Mouse (Mus musculus): ENCODE data around the gene Rhbdd3. TPM values are rescaled to one million over a fixed set of nuclear protein-coding genes. Genes with fewer than 3 reads are reported as not detected.

Rhbdd3 gene
- total and polyA plus RNA-seq, 3 experiments: 35.9 to 55.7 TPM; not detected in 1

GRCm38 (mm10) chr11:5063561-5064281 lies 35.0 kb upstream of the Rhbdd3 start:
- Histone ChIP-seq H3K27me3 (ENCODE audit: control insufficient read depth in 1 of 2, insufficient read depth in 2 of 2, low read length in 2 of 2) (peaks cover 0 to 2% of the 10 kb centered on the region in 2 experiments; a peak in 2 of 4 replicates), H3K79me2 (ENCODE audit: control insufficient read depth, insufficient read depth, low read length, poor library complexity) (peaks cover 6% of the 10 kb centered on the region), H3K4me3 (ENCODE audit: control insufficient read depth in 1 of 2, insufficient read depth in 1 of 2, low read depth in 2 of 2, low read length in 2 of 2) (peak overlapping the region in 1 of 2 experiments; percentile 72; a peak in 2 of 4 replicates), H3K4me1 (ENCODE audit: control insufficient read depth in 1 of 2, insufficient read depth in 2 of 2, low read length in 2 of 2) (peaks cover 4 to 27% of the 10 kb centered on the region in 2 experiments), H3K27ac (ENCODE audit: control insufficient read depth, low read depth, low read length) (no peak overlapping the region), H3K9me3 (replicated peaks; ENCODE audit: insufficient read depth, low read length) (no peaks in the 10 kb centered on the region), H3K9ac (ENCODE audit: control insufficient read depth, low read depth, low read length, poor library complexity, severe bottlenecking) (peak overlapping the region; percentile 77; the same call in 1 of the 2 replicates), H3K36me3 (ENCODE audit: control insufficient read depth in 1 of 2, insufficient read depth in 2 of 2, low read length in 2 of 2) (peaks cover 0 to 19% of the 10 kb centered on the region in 2 experiments; a peak in 3 of 4 replicates)
- no peak for DNase-seq (ENCODE audit: low read depth, low spot score)
- TF ChIP-seq MAZ (IDR thresholded peaks at IDR 0.05; ENCODE audit: low read depth, low read length) (no peak), ZC3H11A (IDR thresholded peaks at IDR 0.05; ENCODE audit: low read depth, low read length) (no peak), MXI1 (IDR thresholded peaks at IDR 0.05; ENCODE audit: low read depth, low read length) (no peak), TAL1 (IDR thresholded peaks at IDR 0.05; ENCODE audit: low read length) (no peak), HCFC1 (IDR thresholded peaks at IDR 0.05; ENCODE audit: low read depth, low read length) (no peak)

DNA sequence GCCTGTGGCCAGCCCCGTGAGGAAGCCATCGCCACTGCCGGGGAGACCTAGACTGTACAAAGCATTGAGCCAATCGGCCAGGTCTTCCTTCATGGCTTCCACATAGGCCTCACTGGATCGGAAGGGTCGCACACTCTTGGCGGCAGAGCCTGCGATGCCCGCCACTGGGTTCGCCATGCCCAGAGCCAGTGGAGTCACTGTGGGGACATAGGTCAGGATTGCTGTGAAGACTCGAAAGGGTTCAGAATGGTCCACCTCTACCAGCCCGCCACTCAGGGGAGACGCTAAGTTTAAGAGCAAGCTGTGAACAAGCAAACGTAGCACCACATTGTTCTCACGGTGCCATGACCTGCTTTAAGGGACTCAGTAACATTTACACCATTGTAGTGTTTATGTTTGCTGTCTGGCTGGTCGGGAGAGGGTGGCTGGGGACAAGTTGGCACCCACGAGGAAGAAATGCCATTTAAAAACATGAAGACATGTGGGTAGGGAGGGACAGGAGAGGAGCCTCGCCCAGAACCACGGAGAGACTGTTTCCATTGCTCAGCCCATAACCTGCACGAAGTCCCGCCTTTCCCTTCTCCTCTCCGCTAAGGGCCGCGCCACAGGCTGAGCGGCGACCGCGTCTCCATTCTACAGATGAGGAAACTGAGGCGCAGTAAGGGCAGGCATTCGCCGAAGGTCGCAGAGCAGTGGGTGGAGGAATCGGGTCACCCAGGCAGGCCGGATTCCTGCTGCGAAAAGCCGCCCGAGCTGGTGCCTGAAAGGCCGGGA lies 34.3 kb upstream of the Rhbdd3 start:
- Histone ChIP-seq H3K9me3 (replicated peaks; ENCODE audit: insufficient read depth, low read length) (no peaks in the 10 kb centered on the region), H3K36me3 (ENCODE audit: control insufficient read depth in 1 of 2, insufficient read depth in 2 of 2, low read length in 2 of 2) (peaks cover under 1 to 27% of the 10 kb centered on the region in 2 experiments), H3K4me1 (ENCODE audit: control insufficient read depth in 1 of 2, insufficient read depth in 2 of 2, low read length in 2 of 2) (peaks cover 6 to 30% of the 10 kb centered on the region in 2 experiments), H3K79me2 (ENCODE audit: control insufficient read depth, insufficient read depth, low read length, poor library complexity) (peaks cover 6% of the 10 kb centered on the region), H3K9ac (ENCODE audit: control insufficient read depth, low read depth, low read length, poor library complexity, severe bottlenecking) (peak overlapping the region; percentile 77), H3K27ac (ENCODE audit: control insufficient read depth, low read depth, low read length) (peak overlapping the region; percentile 6; the same call in 1 of the 2 replicates), H3K4me3 (ENCODE audit: control insufficient read depth in 1 of 2, insufficient read depth in 1 of 2, low read depth in 2 of 2, low read length in 2 of 2) (peak overlapping the region; percentile 72 to 86), H3K27me3 (ENCODE audit: control insufficient read depth in 1 of 2, insufficient read depth in 2 of 2, low read length in 2 of 2) (no peaks in the 10 kb centered on the region)
- TF ChIP-seq RAD21 (IDR thresholded peaks at IDR 0.05; ENCODE audit: low read depth, low read length) (no peak), JUND (IDR thresholded peaks at IDR 0.05; ENCODE audit: low read depth, low read length) (no peak), USF2 (IDR thresholded peaks at IDR 0.05; ENCODE audit: borderline replicate concordance in 1 of 2, insufficient read depth in 1 of 2, low read depth in 1 of 2, low read length in 2 of 2) (no peak), E2F4 (IDR thresholded peaks at IDR 0.05; ENCODE audit: borderline replicate concordance, low read depth, low read length) (no peak), MAX (IDR thresholded peaks at IDR 0.05; ENCODE audit: low read length) (peak; percentile 39), CHD2 (IDR thresholded peaks at IDR 0.05; ENCODE audit: low read length) (no peak), KAT2A (conservative IDR thresholded peaks at IDR 0.05; ENCODE audit: low read depth, low read length) (no peak), EP300 (IDR thresholded peaks at IDR 0.05; ENCODE audit: low read depth in 1 of 2, low read length in 2 of 2) (no peak), POLR2AphosphoS5 (IDR thresholded peaks at IDR 0.05; ENCODE audit: borderline replicate concordance, low read depth, low read length) (no peak), ZNF384 (IDR thresholded peaks at IDR 0.05; ENCODE audit: low read depth, low read length) (no peak), CHD1 (IDR thresholded peaks at IDR 0.05; ENCODE audit: low read depth, low read length) (0 out of 2 replicates have a peak, but pooled peaks have one; percentile 3), GABPA (IDR thresholded peaks at IDR 0.05; ENCODE audit: low read depth, low read length) (no peak), CTCF (IDR thresholded peaks at IDR 0.05 in 2 of 3, conservative IDR thresholded peaks at IDR 0.05 in 1 of 3; ENCODE audit: control insufficient read depth in 1 of 3, insufficient read depth in 1 of 3, low read depth in 2 of 3, low read length in 3 of 3, poor library complexity in 1 of 3, severe bottlenecking in 1 of 3) (no peak), ETS1 (IDR thresholded peaks at IDR 0.05; ENCODE audit: low read depth, low read length) (no peak), BHLHE40 (IDR thresholded peaks at IDR 0.05; ENCODE audit: borderline replicate concordance, low read depth, low read length) (no peak)
- peak; percentile 70 for DNase-seq (ENCODE audit: low read depth, low spot score)
